Mouse (Mus musculus) CH12.LX (cell line): ENCODE measurements around the gene Ate1. TPM values are rescaled to one million over a fixed set of nuclear protein-coding genes. Genes with fewer than 3 reads are reported as not detected.

ENCODE experiments used
- DNase-seq: peaks from one replicate; pipeline ENCODE4 v3.0.0-alpha.2; 2013; ENCODE audit errors: extremely low read depth
- H3K27ac ChIP-seq: 2 replicates; pipeline ENCODE4 v1.5.1; 2012; ENCODE audit warnings: low read depth, mild to moderate bottlenecking, control low read depth, moderate library complexity; ENCODE audit not compliant: insufficient read depth
- H3K27me3 ChIP-seq: replicated peaks from 2 replicates; pipeline ENCODE3; 2012; ENCODE audit warnings: inconsistent platforms
- H3K36me3 ChIP-seq, 2 experiments: replicated peaks in 1 of 2; 2 replicates each; pipeline versions ENCODE3 to v1.6.1; 2012; ENCODE audit warnings: inconsistent platforms in 1 of 2, low read length in 1 of 2, mild to moderate bottlenecking in 1 of 2, mixed read lengths in 1 of 2, moderate library complexity in 1 of 2; ENCODE audit not compliant: control insufficient read depth in 1 of 2, insufficient read depth in 1 of 2
- H3K4me1 ChIP-seq, 2 experiments: 2 replicates each; pipeline ENCODE4 v1.6.1; 2012; ENCODE audit warnings: inconsistent platforms in 1 of 2, moderate library complexity in 1 of 2; ENCODE audit not compliant: insufficient read depth in 2 of 2, control insufficient read depth in 1 of 2
- H3K4me2 ChIP-seq: 2 replicates; pipeline ENCODE4 v1.6.1; 2012; ENCODE audit warnings: low read depth, mild to moderate bottlenecking, control low read depth; ENCODE audit not compliant: poor library complexity, insufficient read depth, severe bottlenecking
- H3K4me3 ChIP-seq, 3 experiments: fragments of 150-350 bp in 1 of 3; sonication (generic) in 1 of 3; replicated peaks in 1 of 3; 2 replicates each; pipeline versions ENCODE3 to v1.5.1; 2011 to 2012; ENCODE audit warnings: low read depth in 2 of 3, low read length in 2 of 3, mild to moderate bottlenecking in 2 of 3, moderate library complexity in 2 of 3, control low read depth in 1 of 3, improper control_type of control experiment in 1 of 3, inconsistent platforms in 1 of 3, mixed read lengths in 1 of 3; ENCODE audit not compliant: poor library complexity in 1 of 3
- H3K79me2 ChIP-seq: replicated peaks from 2 replicates; pipeline ENCODE4 v1.6.1; 2012; ENCODE audit warnings: mild to moderate bottlenecking, moderate library complexity; ENCODE audit not compliant: control insufficient read depth, poor library complexity, insufficient read depth, severe bottlenecking; ENCODE audit errors: extremely low read depth
- H3K9ac ChIP-seq: 2 replicates; pipeline ENCODE4 v1.6.1; 2012; ENCODE audit warnings: low read depth, mild to moderate bottlenecking, control low read depth, moderate library complexity; ENCODE audit not compliant: insufficient read depth
- H3K9me3 ChIP-seq: replicated peaks from 2 replicates; pipeline ENCODE3; 2012; ENCODE audit warnings: low read length, inconsistent platforms, mixed read lengths
- CTCF ChIP-seq, 2 experiments: IDR thresholded peaks in 1 of 2; conservative IDR thresholded peaks in 1 of 2; 2 replicates each; pipeline ENCODE4 v1.5.1; 2011 to 2012; ENCODE audit warnings: low read depth in 2 of 2, low read length in 2 of 2, improper control_type of control experiment in 1 of 2, inconsistent platforms in 1 of 2, mild to moderate bottlenecking in 1 of 2, moderate library complexity in 1 of 2
- ELF1 ChIP-seq: IDR thresholded peaks from 2 replicates; pipeline ENCODE4 v1.6.1; 2014; ENCODE audit warnings: low read depth, mild to moderate bottlenecking, inconsistent platforms, low read length, improper control_type of control experiment
- ETS1 ChIP-seq: conservative IDR thresholded peaks from 2 replicates; pipeline ENCODE4 v1.6.1; 2012; ENCODE audit warnings: low read depth, mild to moderate bottlenecking, inconsistent platforms, low read length, improper control_type of control experiment, moderate library complexity
- IRF4 ChIP-seq: IDR thresholded peaks from 2 replicates; pipeline ENCODE4 v1.6.1; 2014; ENCODE audit warnings: low read depth, mild to moderate bottlenecking, inconsistent platforms, low read length, improper control_type of control experiment
- JUND ChIP-seq: conservative IDR thresholded peaks from 2 replicates; pipeline ENCODE4 v1.6.1; 2011; ENCODE audit warnings: low read depth, low read length, improper control_type of control experiment
- MAFK ChIP-seq: IDR thresholded peaks from 2 replicates; pipeline ENCODE4 v1.6.1; 2011; ENCODE audit warnings: low read length, improper control_type of control experiment; ENCODE audit not compliant: insufficient replicate concordance
- MAX ChIP-seq: IDR thresholded peaks from 2 replicates; pipeline ENCODE4 v1.6.1; 2011; ENCODE audit warnings: low read length, improper control_type of control experiment
- MEF2A ChIP-seq: IDR thresholded peaks from 2 replicates; pipeline ENCODE4 v1.6.1; 2014; ENCODE audit warnings: low read depth, mild to moderate bottlenecking, inconsistent platforms, low read length, improper control_type of control experiment, borderline replicate concordance
- MXI1 ChIP-seq: IDR thresholded peaks from 2 replicates; pipeline ENCODE4 v1.6.1; 2011; ENCODE audit warnings: mild to moderate bottlenecking, low read depth, low read length, improper control_type of control experiment
- POLR2AphosphoS2 ChIP-seq: IDR thresholded peaks from 2 replicates; pipeline ENCODE4 v1.6.1; 2011; ENCODE audit warnings: low read depth, low read length, improper control_type of control experiment
- TBP ChIP-seq: conservative IDR thresholded peaks from 2 replicates; pipeline ENCODE4 v1.6.1; 2011; ENCODE audit warnings: low read depth, low read length, improper control_type of control experiment
- ZC3H11A ChIP-seq: IDR thresholded peaks from 2 replicates; pipeline ENCODE4 v1.6.1; 2012; ENCODE audit warnings: low read depth, mild to moderate bottlenecking, inconsistent platforms, low read length, improper control_type of control experiment
- dilution Hi-C: fragments of 300-500 bp; cut with MboI; formaldehyde crosslinking; loops from 2 replicates; pipeline ENCODE4 v1.14.3; 2020; ENCODE audit warnings: low sequenced_read_pairs; ENCODE audit not compliant: extremely low pct_unique_long_range_greater_than_20kb, extremely low pct_ligation_motif_present
- in situ Hi-C: fragments of 300-500 bp; cut with MboI; formaldehyde crosslinking; loops from 3 replicates; pipeline ENCODE4 v1.14.3; 2019; ENCODE audit warnings: low sequenced_read_pairs, low pct_ligation_motif_present, low pct_unique_long_range_greater_than_20kb, mixed read lengths
- polyA plus RNA-seq: library from polyadenylated mRNA; unstranded; fragments of >175 nt; gene quantifications from 2 replicates; pipeline ENCODE4 v1.2.1, GENCODE M21; 2012; ENCODE audit warnings: low read depth; ENCODE audit not compliant: insufficient read length
- total RNA-seq, 2 experiments: library from RNA; depleted of rRNA; stranded (reverse); fragments of 300-350 nt in 1 of 2; fragments of >200 nt in 1 of 2; gene quantifications; 2 replicates each; pipeline ENCODE4 v1.2.3; 2012 to 2014

Gene Ate1
- total and polyA plus RNA-seq, 3 experiments, result 12.2 to 15.4 (median 14.3) TPM

DNA sequence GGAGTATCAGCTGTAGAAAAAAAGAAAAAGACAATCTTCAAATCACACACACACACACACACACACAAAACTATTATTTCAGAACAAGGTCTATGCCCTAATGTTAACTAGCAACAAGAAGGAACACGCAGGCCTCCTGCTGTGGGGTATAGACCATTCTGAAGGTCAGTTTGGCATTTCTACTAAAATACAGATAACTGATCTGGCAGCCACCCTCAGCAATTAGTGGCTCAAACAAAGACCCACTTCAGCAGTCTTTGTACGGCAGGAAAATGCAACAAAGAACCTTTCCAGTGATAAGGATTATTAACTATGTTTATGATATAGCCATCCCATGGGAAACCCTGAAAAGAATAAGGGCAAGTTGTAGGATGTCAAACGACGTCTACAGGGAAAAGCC, 16.9 kb upstream of the Ate1 start:
- dilution Hi-C loops (no loop called here), in situ Hi-C loops (no loop called here)
- no peak for TF ChIP-seq IRF4
- no peak for TF ChIP-seq CTCF (conservative IDR thresholded peaks at IDR 0.05 in 1 of 2, IDR thresholded peaks at IDR 0.05 in 1 of 2; ENCODE audit: low read depth in 2 of 2, low read length in 2 of 2)
- TF ChIP-seq ETS1, result no peak
- TF ChIP-seq ELF1, result no peak
- no peak for TF ChIP-seq ZC3H11A
- TF ChIP-seq MAFK, result no peak
- TF ChIP-seq MEF2A, result no peak
- no peak for TF ChIP-seq MAX
- TF ChIP-seq TBP, result no peak
- no peak for TF ChIP-seq MXI1
- no peak for TF ChIP-seq POLR2AphosphoS2

DNA sequence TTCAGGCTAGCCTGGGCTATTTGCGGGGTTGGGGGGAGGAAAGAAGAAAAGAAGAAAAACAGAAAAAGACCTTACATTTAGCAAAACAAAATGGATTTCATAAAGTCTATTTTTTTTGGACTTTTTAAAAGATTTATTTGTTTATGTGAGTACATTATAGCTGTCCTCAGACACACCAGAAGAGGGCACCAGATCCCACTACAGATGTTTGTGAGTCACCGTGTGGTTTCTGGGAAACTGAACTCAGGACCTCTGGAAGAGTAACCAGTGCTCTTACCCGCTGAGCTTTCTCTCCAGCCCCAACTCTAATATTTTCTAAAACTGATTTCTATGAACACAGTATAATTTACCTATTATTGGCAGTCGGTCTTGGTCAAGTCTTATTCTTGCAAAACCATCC, 15.0 kb upstream of the Ate1 start:
- no peak for DNase-seq
- Histone ChIP-seq H3K9ac (no peak overlapping the region), H3K4me2 (no peak overlapping the region), H3K9me3 (peaks cover 5% of the 10 kb centered on the region), H3K27me3 (no peaks in the 10 kb centered on the region), H3K79me2 (no peaks in the 10 kb centered on the region; the same call in 1 of the 2 replicates), H3K27ac (no peak overlapping the region), H3K36me3 (peaks cover 54 to 87% of the 10 kb centered on the region in 2 experiments), H3K4me1 (peaks cover 0 to 3% of the 10 kb centered on the region in 2 experiments; a peak in 1 of 4 replicates), H3K4me3 (no peak overlapping the region)
- TF ChIP-seq JUND (0 out of 2 replicates have a peak, but pooled peaks have one; percentile 15), ETS1 (no peak)
- in situ Hi-C loops (no loop called here), dilution Hi-C loops (no loop called here)

More for the DNA sequence above, 16.9 kb upstream of the Ate1 start:
- Histone ChIP-seq H3K4me1 (peaks cover 0 to 3% of the 10 kb centered on the region in 2 experiments; a peak in 1 of 4 replicates), H3K27ac (no peak overlapping the region), H3K36me3 (peaks cover 61 to 91% of the 10 kb centered on the region in 2 experiments), H3K9me3 (no peaks in the 10 kb centered on the region), H3K9ac (no peak overlapping the region), H3K4me3 (no peak overlapping the region), H3K79me2 (peaks cover 4% of the 10 kb centered on the region), H3K4me2 (no peak overlapping the region), H3K27me3 (no peaks in the 10 kb centered on the region)
- DNase-seq, result no peak
